Mouse (Mus musculus): ENCODE results near the gene Cstf2.
A peak's percentile ranks its signal among the peaks of the same experiment; 100 is the strongest.

The Cstf2 gene

GRCm38 (mm10) chrX:134058987-134059712, at the start of gene Cstf2:
Gene Cstf2 (plus strand): TSS chrX:134059187.
- DNase-seq (ENCODE audit: low spot score), result peak; percentile 91

GRCm38 (mm10) chrX:134019005-134019404, 40.0 kb upstream of the Cstf2 start:
- peak; percentile 15 for DNase-seq (ENCODE audit: low spot score)

DNA sequence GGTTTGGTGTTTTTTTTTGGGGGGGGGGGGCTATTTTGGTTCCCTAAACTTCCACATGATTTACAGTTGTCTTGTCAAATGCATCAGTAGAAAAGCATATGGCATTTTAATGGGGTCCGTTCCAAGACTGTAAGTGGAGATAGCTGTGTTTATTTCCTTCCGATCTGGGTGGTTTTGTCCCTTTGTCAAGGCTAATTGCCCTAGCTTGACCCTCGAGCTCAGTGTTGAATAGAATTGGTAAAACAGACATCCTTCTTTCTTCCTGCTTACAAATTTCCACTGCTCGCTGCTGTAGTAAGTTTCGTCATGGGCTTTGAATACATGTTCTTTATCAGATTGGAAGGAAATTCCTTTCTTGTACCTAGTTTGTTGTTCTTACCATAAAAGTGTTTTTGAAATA, 38.3 kb upstream of the Cstf2 start:
- DNase-seq (ENCODE audit: low spot score), result no peak

GRCm38 (mm10) chrX:134048994-134049393, 10.0 kb upstream of the Cstf2 start:
- DNase-seq (ENCODE audit: low spot score), result no peak

GRCm38 (mm10) chrX:134056897-134057296, 2.1 kb upstream of the Cstf2 start:
- DNase-seq (ENCODE audit: low spot score), result no peak

DNA sequence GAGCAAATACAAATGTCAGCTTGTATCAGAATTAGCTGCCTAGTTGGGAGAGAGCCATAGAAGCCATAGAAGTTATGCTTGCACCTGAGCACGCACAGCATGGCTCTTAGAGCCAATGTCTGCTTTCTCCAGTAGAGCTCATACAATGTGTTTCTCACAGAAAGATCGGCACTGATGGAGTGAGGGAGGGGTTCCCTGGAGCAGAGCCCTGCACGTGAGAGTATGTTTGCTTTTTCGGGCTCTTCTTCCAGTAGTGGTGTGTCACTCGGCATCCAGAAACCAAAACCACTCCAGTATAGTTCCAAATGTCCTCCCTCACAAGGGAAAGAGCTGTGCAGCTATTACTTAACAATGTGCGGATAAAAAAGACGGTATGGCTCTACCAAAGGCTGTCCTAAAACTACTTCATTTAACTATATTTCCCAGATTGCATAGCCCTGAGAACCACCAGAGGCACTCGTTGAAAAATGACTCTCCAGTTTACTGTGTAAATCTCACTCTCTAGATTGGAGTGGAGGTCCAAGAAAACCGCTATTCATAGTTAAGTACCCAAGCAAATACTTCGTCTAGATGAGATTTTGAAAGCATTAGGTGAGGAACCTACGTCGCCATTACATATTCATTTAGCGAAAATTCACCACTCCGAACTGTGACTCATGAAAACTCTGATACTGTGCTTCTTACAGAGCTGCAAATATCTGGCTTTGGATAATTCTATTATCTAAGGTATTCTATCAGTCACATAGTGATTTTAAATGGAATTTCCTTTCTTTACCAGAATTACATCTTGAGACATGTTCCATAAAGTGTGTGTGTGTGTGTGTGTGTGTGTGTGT, 729 bp upstream of the Cstf2 start:
- DNase-seq (ENCODE audit: low spot score), result no peak

DNA sequence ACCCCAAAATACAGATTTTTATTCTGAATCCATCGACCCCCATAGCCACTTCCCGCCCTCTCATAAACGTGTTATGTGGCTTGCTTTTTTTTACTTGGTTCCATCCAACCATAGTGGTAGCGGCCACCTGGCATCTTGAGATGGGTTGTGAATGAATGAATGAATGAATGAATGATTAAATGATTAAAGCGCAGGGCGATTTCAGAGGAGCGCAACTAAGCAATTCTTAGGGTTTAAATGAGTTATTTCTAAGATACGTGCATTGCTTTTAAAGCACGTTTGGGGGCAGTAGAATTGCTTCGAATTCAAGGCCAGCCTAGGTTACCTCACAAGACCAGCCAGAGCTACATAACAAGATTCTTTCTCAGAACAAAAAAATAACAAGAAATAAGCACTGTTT, 777 bp downstream of the Cstf2 start:
- DNase-seq (ENCODE audit: low spot score), result no peak

- DNase-seq (ENCODE audit: low spot score), result no peak
Measured at GRCm38 (mm10) chrX:134085453-134085852, 26.5 kb downstream of the Cstf2 start.

- DNase-seq (ENCODE audit: low spot score), result no peak
Measured at GRCm38 (mm10) chrX:134102641-134103040, 43.7 kb downstream of the Cstf2 start.

- no peak for DNase-seq (ENCODE audit: low spot score)
Measured at GRCm38 (mm10) chrX:134111767-134112166, 52.8 kb downstream of the Cstf2 start.

- DNase-seq (ENCODE audit: low spot score), result no peak
Measured at GRCm38 (mm10) chrX:134116417-134116816, 57.4 kb downstream of the Cstf2 start.

- DNase-seq (ENCODE audit: low spot score), result no peak
Measured at GRCm38 (mm10) chrX:134128549-134128948, 69.6 kb downstream of the Cstf2 start.

GRCm38 (mm10) chrX:134132295-134132694, 73.3 kb downstream of the Cstf2 start:
- DNase-seq (ENCODE audit: low spot score), result no peak

DNA sequence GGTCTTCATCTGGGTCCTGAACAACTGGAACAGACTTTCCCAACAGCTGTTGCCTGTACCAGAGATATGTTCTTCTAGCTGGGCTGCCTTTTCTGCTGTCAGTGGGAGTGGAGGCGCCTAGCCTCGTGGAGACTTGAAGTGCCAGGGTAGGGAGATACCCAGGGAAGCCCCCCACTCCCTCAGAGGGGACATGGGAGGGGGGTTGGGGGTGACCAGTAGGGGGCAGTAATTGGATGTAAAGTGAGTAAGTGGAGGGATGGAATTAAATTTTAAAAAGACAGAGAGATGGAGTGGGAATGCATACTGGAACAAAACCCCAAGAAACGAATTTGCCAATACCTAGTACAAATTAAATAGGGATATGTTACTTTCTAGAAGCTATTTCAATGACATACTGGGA, 74.8 kb downstream of the Cstf2 start:
- DNase-seq (ENCODE audit: low spot score), result no peak

All from ovary, adult 18-20 months (tissue).